Mouse (Mus musculus) lung, postnatal 0 days (tissue): ENCODE data around the gene Rac3. TPM values are rescaled to one million over a fixed set of nuclear protein-coding genes. Genes with fewer than 3 reads are reported as not detected.

Experiments
- ATAC-seq: fragments of 200-750 bp; cut with Nextera tagmentation; 2 replicates; pipeline ENCODE4 v1.8.0; 2017; ENCODE audit warnings: moderate library complexity
- DNase-seq: peaks from one replicate; pipeline ENCODE4 v3.0.0-alpha.2; 2016; ENCODE audit warnings: low spot score
- H3K27ac ChIP-seq: fragments of 300-500 bp; sonication (generic); 2 replicates; pipeline ENCODE4 v1.5.1; 2014; ENCODE audit warnings: antibody characterized with exemption, mild to moderate bottlenecking, low read length, mixed read lengths
- H3K27me3 ChIP-seq: fragments of 300-500 bp; sonication (generic); replicated peaks from 2 replicates; pipeline ENCODE4 v1.6.1; 2014; ENCODE audit warnings: low read length, mixed read lengths; ENCODE audit not compliant: insufficient read depth
- H3K36me3 ChIP-seq: fragments of 300-500 bp; sonication (generic); 2 replicates; pipeline ENCODE4 v1.6.1; 2014; ENCODE audit warnings: low read length, mixed read lengths; ENCODE audit not compliant: insufficient read depth
- H3K4me1 ChIP-seq: fragments of 300-500 bp; sonication (generic); 2 replicates; pipeline ENCODE4 v1.6.1; 2014; ENCODE audit warnings: antibody characterized with exemption, low read depth, low read length, mixed read lengths; ENCODE audit not compliant: insufficient read depth
- H3K4me2 ChIP-seq: fragments of 300-500 bp; sonication (generic); replicated peaks from 2 replicates; pipeline ENCODE4 v1.6.1; 2014; ENCODE audit warnings: low read depth, mild to moderate bottlenecking, low read length, moderate library complexity, mixed read lengths
- H3K4me3 ChIP-seq: fragments of 300-500 bp; sonication (generic); 2 replicates; pipeline ENCODE4 v1.5.1; 2014; ENCODE audit warnings: low read depth, low read length
- H3K9ac ChIP-seq: fragments of 300-500 bp; sonication (generic); replicated peaks from 2 replicates; pipeline ENCODE4 v1.6.1; 2014; ENCODE audit warnings: low read depth, mild to moderate bottlenecking
- H3K9me3 ChIP-seq: fragments of 300-500 bp; sonication (generic); 2 replicates; pipeline ENCODE4 v1.6.1; 2016; ENCODE audit warnings: low read length, mixed read lengths
- CTCF ChIP-seq: IDR thresholded peaks from 2 replicates; pipeline ENCODE4 v1.5.1; 2016; ENCODE audit warnings: antibody characterized with exemption, mild to moderate bottlenecking
- EP300 ChIP-seq: IDR thresholded peaks from 2 replicates; pipeline ENCODE4 v1.6.1; 2016; ENCODE audit warnings: antibody characterized with exemption, mild to moderate bottlenecking, control low read depth
- WGBS: fragments of 180-500 bp; shearing (Covaris S2); extraction: QIAGEN DNeasy Blood & Tissue Kit; methylation state at CpG from one replicate; pipeline ENCODE4 v1.1.7; 2014; 5-methylcytosine and 5-hydroxymethylcytosine counted together
- polyA plus RNA-seq: library from polyadenylated mRNA; unstranded; fragments of >200 nt; fragmentation: Nextera tagmentation; extraction: Ambion mirVana; gene quantifications from 2 replicates; pipeline ENCODE4 v1.2.1, GENCODE M21; 2015

Rac3 gene
- polyA plus RNA-seq, 1 experiment from 2014 or later = 61.9 TPM

- ATAC-seq (no peak), DNase-seq (no peak)
- H3K27ac ChIP-seq = no peak overlapping the region
- 79% methylated on average over 3 of the region's 3 CpGs for WGBS
- no peak overlapping the region for H3K4me2 ChIP-seq
- TF ChIP-seq EP300 (no peak), CTCF (no peak)
- H3K9ac ChIP-seq = no peak overlapping the region
- H3K27me3 ChIP-seq = no peaks in the 10 kb centered on the region
- H3K4me3 ChIP-seq = no peak overlapping the region
- H3K36me3 ChIP-seq = peaks cover 23% of the 10 kb centered on the region; the same call in 1 of the 2 replicates
- peaks cover 15% of the 10 kb centered on the region for H3K4me1 ChIP-seq
- H3K9me3 ChIP-seq = no peaks in the 10 kb centered on the region
These were observed 31.9 kb upstream of the Rac3 start for GRCm38 (mm10) chr11:120689365-120689764.

- H3K9me3 ChIP-seq = no peaks in the 10 kb centered on the region
- no peak overlapping the region for H3K4me3 ChIP-seq
- peaks cover 16% of the 10 kb centered on the region; the same call in 1 of the 2 replicates for H3K36me3 ChIP-seq
- H3K9ac ChIP-seq = no peak overlapping the region
- peak; percentile 32 for TF ChIP-seq CTCF
- no peak for TF ChIP-seq EP300
- H3K27ac ChIP-seq = 0 out of 2 replicates have a peak overlapping the region, but pooled peaks have one; percentile 4
- peak; percentile 39 for DNase-seq
- H3K4me2 ChIP-seq = no peak overlapping the region
- WGBS = 69% methylated on average over 4 of the region's 4 CpGs
- H3K4me1 ChIP-seq = 0 out of 2 replicates have a peak, but pooled peaks cover 5% of the 10 kb centered on the region
- ATAC-seq = peak; percentile 21; the same call in 1 of the 2 replicates
- no peaks in the 10 kb centered on the region for H3K27me3 ChIP-seq
These were observed 28.7 kb upstream of the Rac3 start for GRCm38 (mm10) chr11:120692471-120693011.

- Histone ChIP-seq H3K4me1 (0 out of 2 replicates have a peak, but pooled peaks cover 5% of the 10 kb centered on the region), H3K36me3 (peaks cover 12% of the 10 kb centered on the region; the same call in 1 of the 2 replicates), H3K27me3 (no peaks in the 10 kb centered on the region), H3K4me2 (no peak overlapping the region), H3K9ac (no peak overlapping the region), H3K9me3 (no peaks in the 10 kb centered on the region), H3K4me3 (no peak overlapping the region), H3K27ac (no peak overlapping the region)
- TF ChIP-seq EP300 (no peak), CTCF (no peak)
- WGBS = 84% methylated on average over 3 of the region's 3 CpGs
- no peak for ATAC-seq
- DNase-seq = no peak
These were observed 27.8 kb upstream of the Rac3 start for GRCm38 (mm10) chr11:120693461-120693860.

- Histone ChIP-seq H3K4me1 (0 out of 2 replicates have a peak, but pooled peaks cover 5% of the 10 kb centered on the region), H3K4me2 (no peak overlapping the region), H3K9ac (no peak overlapping the region), H3K4me3 (no peak overlapping the region), H3K36me3 (peaks cover 4% of the 10 kb centered on the region; the same call in 1 of the 2 replicates), H3K27ac (no peak overlapping the region), H3K9me3 (no peaks in the 10 kb centered on the region), H3K27me3 (no peaks in the 10 kb centered on the region)
- TF ChIP-seq CTCF (no peak), EP300 (no peak)
- DNase-seq (peak; percentile 49), ATAC-seq (peak; percentile 70)
- 35% methylated on average over 4 of the region's 4 CpGs for WGBS
These were observed 26.1 kb upstream of the Rac3 start for GRCm38 (mm10) chr11:120695184-120695583.

GRCm38 (mm10) chr11:120695641-120696040, 25.6 kb upstream of the Rac3 start:
- Histone ChIP-seq H3K27ac (no peak overlapping the region), H3K27me3 (no peaks in the 10 kb centered on the region), H3K4me1 (0 out of 2 replicates have a peak, but pooled peaks cover 5% of the 10 kb centered on the region), H3K9ac (no peak overlapping the region), H3K4me3 (no peak overlapping the region), H3K4me2 (no peak overlapping the region), H3K36me3 (peaks cover 4% of the 10 kb centered on the region; the same call in 1 of the 2 replicates), H3K9me3 (no peaks in the 10 kb centered on the region)
- TF ChIP-seq CTCF (no peak), EP300 (no peak)
- ATAC-seq (no peak), DNase-seq (no peak)
- WGBS = 47% methylated on average over 12 of the region's 12 CpGs

DNA sequence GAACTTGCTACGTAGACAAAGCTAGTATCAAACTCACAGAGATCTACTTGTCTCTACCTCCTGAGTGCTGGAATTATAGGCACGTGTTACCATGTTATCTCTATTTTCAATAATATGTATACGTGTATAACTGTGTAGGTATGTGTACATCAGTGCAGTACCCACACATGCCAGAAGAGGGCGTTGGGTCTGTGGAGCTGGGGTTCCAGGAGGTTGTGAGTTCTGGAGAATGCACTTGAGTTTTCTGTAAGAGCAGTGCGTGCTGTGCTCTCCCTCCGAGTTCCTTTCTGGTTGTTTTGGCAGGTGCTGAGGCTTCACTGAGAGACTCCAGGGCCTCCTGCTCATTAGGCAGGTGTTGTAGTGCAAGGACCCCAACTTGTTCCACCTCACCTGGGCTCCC, 24.7 kb upstream of the Rac3 start:
- Histone ChIP-seq H3K4me2 (no peak overlapping the region), H3K9me3 (no peaks in the 10 kb centered on the region), H3K36me3 (peaks cover under 1% of the 10 kb centered on the region; the same call in 1 of the 2 replicates), H3K27me3 (no peaks in the 10 kb centered on the region), H3K9ac (no peak overlapping the region), H3K27ac (no peak overlapping the region), H3K4me1 (0 out of 2 replicates have a peak, but pooled peaks cover 5% of the 10 kb centered on the region), H3K4me3 (no peak overlapping the region)
- no peak for ATAC-seq
- no peak for DNase-seq
- peak; percentile 55 for TF ChIP-seq CTCF
- TF ChIP-seq EP300 = no peak
- 87% methylated on average over 6 of the region's 6 CpGs for WGBS
